Mouse (Mus musculus) liver, adult (tissue): ENCODE data around the gene Pitpnm1.

ENCODE experiments used
- GATA4 ChIP-seq: IDR thresholded peaks from 2 replicates; pipeline ENCODE4 v1.6.1; 2014; ENCODE audit warnings: mild to moderate bottlenecking, low read length; ENCODE audit not compliant: insufficient replicate concordance

Gene Pitpnm1

GRCm38 (mm10) chr19:4142416-4143173 is 42.8 kb downstream of the Pitpnm1 start:
- no peak for TF ChIP-seq GATA4

DNA sequence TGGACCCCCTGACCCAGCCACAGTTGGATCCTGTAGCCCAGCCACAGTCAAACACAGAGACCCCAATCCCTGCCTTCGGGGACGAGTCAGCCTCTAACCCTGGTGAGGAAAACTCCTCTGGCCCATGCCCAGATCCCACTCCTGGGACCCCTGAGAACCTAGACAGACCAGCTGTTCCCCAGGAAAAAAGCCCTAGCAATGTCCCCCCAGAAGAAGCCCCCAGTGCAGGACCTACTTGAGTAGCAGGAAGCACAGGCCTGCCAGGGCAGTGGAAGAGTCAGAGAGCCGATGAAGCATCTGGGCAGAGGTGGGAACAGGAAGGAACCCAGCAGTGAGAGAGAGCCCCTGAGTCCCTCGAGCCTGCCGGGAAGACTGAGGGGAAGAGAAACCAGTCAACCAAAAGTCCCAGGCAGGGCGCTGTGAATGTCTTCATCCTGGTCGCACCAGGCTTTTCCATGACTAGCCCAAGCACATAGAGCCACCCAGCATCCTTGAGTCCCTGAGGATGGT is 44.0 kb downstream of the Pitpnm1 start, which contains the start of gene Cabp4:
TSS of gene Cabp4 (minus strand) at position 275 of the 510 bp plus-strand sequence.
- TF ChIP-seq GATA4 = no peak

GRCm38 (mm10) chr19:4144550-4145498 is 45.0 kb downstream of the Pitpnm1 start:
- TF ChIP-seq GATA4 = no peak

- TF ChIP-seq GATA4 = no peak
Observed at GRCm38 (mm10) chr19:4145936-4146335, 46.1 kb downstream of the Pitpnm1 start.

- TF ChIP-seq GATA4 = no peak
Observed at GRCm38 (mm10) chr19:4146366-4147021, 46.7 kb downstream of the Pitpnm1 start.

- TF ChIP-seq GATA4 = no peak
Observed at GRCm38 (mm10) chr19:4147022-4147405, 47.2 kb downstream of the Pitpnm1 start.

DNA sequence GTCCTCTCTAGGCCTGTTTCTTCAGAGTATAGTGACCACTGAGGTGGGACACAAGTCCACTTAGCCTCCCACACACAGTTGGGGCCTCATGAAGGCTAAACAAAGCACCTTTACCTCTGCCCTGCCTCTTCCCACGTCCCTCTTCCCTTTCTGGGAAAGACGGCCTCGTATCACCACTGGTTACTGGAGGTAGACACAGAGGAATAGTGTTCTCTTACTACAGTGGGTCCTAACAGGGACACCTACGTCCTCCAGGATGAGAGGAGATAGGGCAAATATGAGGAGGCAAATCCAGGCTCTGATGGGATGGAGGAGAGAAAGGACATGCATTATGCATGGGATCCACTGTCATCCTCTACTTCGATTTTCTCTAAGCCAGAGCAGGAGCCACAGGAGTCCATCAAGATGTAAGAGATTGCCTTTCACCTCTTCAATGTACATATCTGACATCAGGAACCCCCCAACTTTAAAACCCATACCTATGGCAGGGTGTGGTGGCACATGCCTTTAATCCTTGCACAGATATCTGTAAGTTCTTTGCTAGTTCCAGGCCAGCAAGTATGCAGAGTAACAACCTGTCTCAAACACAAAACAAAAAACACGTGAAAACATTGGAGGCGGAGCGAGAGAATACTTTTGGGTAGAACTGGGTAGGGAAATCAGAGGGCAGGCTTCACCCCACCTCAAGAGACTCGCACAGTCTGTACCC is 48.1 kb downstream of the Pitpnm1 start:
- TF ChIP-seq GATA4 = no peak

- TF ChIP-seq GATA4 = peak; percentile 74; the same call in 1 of the 2 replicates
Observed at GRCm38 (mm10) chr19:4148491-4148806, 48.7 kb downstream of the Pitpnm1 start, which contains the start of gene Coro1b. Coro1b (plus strand) TSS chr19:4148619.

DNA sequence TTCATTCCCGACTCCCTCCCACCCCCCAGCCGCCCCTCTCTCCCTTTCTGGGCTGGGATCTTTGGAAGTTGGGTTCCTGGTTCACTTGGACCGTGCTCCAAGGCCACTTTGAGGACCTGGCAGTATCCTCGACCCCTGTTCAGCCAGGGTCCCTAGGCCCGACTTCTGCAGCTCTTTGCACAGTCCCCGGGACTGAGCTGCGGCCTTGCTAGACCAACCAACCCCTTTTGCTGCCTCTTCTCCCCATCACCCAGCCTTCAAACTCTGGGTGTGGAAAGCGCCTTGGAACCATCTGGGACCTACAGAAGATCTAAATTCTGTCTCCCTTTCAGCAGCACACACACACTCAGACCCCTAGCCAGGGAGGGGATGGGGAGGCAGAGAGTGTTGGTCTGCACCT is 49.0 kb downstream of the Pitpnm1 start:
- TF ChIP-seq GATA4 = no peak

DNA sequence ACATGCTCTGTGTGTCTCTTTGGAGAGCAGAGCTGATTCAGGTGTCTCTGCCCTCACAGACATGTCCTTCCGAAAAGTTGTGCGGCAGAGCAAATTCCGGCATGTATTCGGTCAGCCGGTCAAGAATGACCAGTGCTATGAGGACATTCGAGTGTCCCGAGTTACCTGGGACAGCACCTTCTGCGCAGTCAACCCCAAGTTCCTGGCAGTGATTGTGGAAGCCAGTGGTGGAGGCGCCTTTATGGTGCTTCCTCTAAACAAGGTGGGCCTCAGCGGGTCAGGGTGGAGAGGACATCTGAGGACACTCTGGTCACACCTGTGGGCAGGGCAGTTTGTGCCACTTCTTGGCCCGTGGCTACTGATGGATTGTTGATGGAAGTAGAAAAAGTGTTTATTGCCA is 49.5 kb downstream of the Pitpnm1 start:
- TF ChIP-seq GATA4 = no peak

- TF ChIP-seq GATA4 = no peak
Observed at GRCm38 (mm10) chr19:4149764-4150461, 50.1 kb downstream of the Pitpnm1 start.

DNA sequence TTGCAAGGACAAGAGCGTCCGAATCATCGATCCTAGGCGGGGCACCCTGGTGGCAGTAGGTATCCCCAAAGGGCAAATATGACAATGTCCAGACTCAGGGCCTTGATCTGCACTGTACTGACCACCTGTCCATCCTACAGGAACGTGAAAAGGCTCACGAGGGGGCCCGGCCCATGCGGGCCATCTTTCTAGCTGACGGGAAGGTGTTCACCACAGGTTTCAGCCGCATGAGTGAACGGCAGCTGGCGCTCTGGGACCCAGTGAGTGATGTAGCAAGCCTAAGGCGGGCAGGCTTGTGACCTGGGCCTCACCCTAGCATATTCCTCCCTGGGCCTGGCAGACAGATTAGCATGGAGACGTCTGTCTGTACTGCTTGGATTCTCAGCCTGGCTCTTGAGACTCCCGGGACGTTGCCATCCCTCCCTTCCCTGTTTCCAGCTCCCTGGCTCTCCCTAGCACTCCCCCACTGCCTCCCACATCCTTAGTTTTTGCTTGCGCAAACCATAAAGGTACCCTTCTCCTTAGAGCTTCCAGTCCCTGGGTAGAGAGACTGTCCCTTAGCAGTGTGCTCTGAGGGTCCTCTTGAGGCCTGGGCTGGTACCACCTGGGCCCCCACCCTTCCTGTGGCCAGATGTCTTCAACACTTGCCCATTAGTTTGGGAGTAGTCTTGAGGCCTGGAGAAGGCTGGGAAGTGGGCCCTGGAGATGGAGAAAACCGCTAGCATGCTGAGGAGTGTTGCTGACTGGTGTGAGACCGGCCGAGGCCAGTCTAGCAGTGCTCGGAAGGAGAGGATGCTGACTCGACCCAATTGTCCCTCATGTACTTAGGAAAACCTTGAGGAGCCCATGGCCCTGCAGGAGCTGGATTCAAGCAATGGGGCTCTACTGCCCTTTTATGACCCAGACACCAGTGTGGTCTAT is 51.0 kb downstream of the Pitpnm1 start:
- no peak for TF ChIP-seq GATA4

GRCm38 (mm10) chr19:4151488-4151860 is 51.7 kb downstream of the Pitpnm1 start:
- TF ChIP-seq GATA4 = no peak

GRCm38 (mm10) chr19:4151898-4152297 is 52.1 kb downstream of the Pitpnm1 start:
- TF ChIP-seq GATA4 = no peak
